Mouse (Mus musculus): Measurements from ENCODE around the gene Wdfy4. TPM values are rescaled to one million over a fixed set of nuclear protein-coding genes. Genes with fewer than 3 reads are reported as not detected.
A peak's percentile ranks its signal among the peaks of the same experiment; 100 is the strongest.

Gene Wdfy4
- polyA plus RNA-seq, 1 experiment from 2014 or later, result 0.14 TPM

DNA sequence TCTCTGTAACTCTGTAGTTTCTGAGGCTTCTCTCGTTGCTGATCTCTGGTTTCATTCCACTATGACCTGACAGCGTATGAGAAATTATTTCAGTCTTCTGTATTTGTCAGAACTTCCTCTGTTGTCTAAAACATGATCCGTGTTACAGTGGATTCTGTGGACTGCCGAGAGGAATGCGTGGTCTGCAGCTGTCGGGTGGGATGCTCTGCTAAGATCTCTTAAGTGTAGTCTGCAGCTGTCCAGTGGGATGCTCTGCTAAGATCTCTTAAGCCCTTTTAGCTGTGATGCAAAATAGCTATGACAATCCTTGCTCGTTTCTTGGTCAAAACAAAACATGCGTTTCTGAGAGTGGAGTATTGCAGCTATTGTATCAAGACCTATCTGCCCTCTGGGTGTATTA lies 25.5 kb upstream of the Wdfy4 start:
- peaks cover 19% of the 10 kb centered on the region for H3K27me3 ChIP-seq (replicated peaks)
- peaks cover 8% of the 10 kb centered on the region for H3K4me1 ChIP-seq
- H3K4me2 ChIP-seq, result no peak overlapping the region
- H3K9ac ChIP-seq (replicated peaks), result no peak overlapping the region
- no peaks in the 10 kb centered on the region for H3K36me3 ChIP-seq
- H3K4me3 ChIP-seq (replicated peaks), result no peak overlapping the region
- ATAC-seq (ENCODE audit: low FRiP score), result no peak
- no peaks in the 10 kb centered on the region for H3K9me3 ChIP-seq (replicated peaks)
- WGBS, result 85% methylated on average over 8 of the region's 8 CpGs
- no peak overlapping the region for H3K27ac ChIP-seq (replicated peaks)

DNA sequence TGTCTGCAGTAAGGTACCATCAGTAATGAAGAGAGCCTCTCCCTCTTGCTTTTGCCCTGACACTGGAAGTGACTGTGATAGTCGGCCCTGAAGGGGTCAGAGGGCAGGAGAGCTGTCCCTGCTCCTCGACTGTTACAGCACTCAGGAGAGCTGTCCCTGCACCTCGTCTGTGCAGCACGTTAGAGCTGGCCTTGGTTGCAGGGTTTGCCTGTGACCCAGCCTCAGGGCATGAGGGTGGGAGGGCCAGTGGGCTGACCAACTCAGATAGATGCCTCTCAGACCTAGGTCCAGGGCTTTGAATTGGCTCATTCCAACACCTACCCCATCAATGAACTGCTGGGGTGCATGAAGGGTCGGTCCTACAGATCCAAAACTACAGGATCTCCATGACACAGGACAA lies 23.0 kb upstream of the Wdfy4 start:
- ATAC-seq (ENCODE audit: low FRiP score), result no peak
- H3K36me3 ChIP-seq, result no peaks in the 10 kb centered on the region

DNA sequence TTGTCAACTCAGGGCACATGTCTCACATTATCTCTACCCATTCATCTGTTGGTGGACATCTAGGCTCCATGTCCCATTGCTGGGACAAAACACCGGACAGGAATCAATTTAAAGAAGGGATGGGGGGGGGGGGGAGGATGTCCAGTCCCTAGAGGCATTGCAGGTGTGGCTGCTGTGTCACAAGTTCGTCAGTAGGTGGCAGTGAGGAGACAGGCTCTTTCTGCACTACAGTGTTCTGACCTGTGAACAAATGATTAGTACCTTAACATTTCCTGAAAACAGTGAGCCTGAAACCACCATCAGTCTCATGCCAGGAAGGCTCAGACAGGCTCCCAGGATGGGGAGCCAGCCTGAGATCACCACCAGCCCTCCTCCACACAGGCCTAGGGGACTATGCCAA lies 21.7 kb upstream of the Wdfy4 start:
- no peak for ATAC-seq (ENCODE audit: low FRiP score)
- Histone ChIP-seq H3K9ac (replicated peaks) (no peak overlapping the region), H3K4me1 (0 out of 2 replicates have a peak, but pooled peaks cover 2% of the 10 kb centered on the region), H3K4me3 (replicated peaks) (no peak overlapping the region), H3K4me2 (no peak overlapping the region), H3K27me3 (replicated peaks) (peaks cover 10% of the 10 kb centered on the region), H3K36me3 (no peaks in the 10 kb centered on the region), H3K9me3 (replicated peaks) (no peaks in the 10 kb centered on the region), H3K27ac (replicated peaks) (no peak overlapping the region)
- 22% methylated on average over 2 of the region's 2 CpGs for WGBS

More for the DNA sequence above, 23.0 kb upstream of the Wdfy4 start:
- Histone ChIP-seq H3K27ac (replicated peaks) (no peak overlapping the region), H3K4me3 (replicated peaks) (no peak overlapping the region), H3K4me2 (no peak overlapping the region), H3K9ac (replicated peaks) (no peak overlapping the region), H3K27me3 (replicated peaks) (peaks cover 10% of the 10 kb centered on the region), H3K9me3 (replicated peaks) (no peaks in the 10 kb centered on the region), H3K4me1 (0 out of 2 replicates have a peak, but pooled peaks cover 2% of the 10 kb centered on the region)
- 54% methylated on average over 5 of the region's 5 CpGs for WGBS

DNA sequence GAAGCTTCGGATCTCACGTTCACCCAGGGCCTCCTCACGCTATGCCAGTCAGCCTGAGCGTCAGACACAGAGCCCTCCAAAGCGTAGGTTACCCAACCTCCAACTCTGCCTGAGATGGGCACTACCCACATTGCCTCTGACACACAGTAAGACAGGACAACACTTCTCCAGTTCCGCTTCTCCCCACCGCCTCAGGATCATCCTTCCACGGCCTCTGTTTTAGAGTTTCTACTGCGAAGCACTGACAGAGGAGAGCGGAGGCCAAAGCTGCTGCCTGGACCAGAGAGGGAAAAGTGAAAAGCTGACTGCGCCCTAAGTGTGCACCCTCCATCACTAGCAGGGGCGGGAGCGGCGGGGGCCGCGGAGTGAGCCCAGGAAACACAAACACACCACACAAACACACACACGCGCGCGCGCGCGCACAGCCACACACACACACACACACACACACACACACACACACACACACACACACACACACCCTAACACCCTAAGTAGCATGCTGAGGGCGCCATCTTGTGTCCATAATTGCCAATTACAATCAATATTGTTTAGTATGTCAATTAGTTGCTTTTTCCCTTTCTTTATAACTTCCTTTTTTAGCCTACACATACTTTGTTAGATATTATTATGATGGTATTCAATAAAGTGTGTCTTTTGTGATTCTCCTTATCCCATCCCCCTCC lies 20.1 kb upstream of the Wdfy4 start:
- no peaks in the 10 kb centered on the region for H3K9me3 ChIP-seq (replicated peaks)
- H3K9ac ChIP-seq (replicated peaks), result no peak overlapping the region
- ATAC-seq (ENCODE audit: low FRiP score), result peak; percentile 72; the same call in 1 of the 2 replicates
- peaks cover 10% of the 10 kb centered on the region for H3K27me3 ChIP-seq (replicated peaks)
- WGBS, result 39% methylated on average over 24 of the region's 24 CpGs
- H3K36me3 ChIP-seq, result no peaks in the 10 kb centered on the region
- peak overlapping the region; percentile 54 for H3K4me2 ChIP-seq
- 0 out of 2 replicates have a peak, but pooled peaks cover 2% of the 10 kb centered on the region for H3K4me1 ChIP-seq
- H3K27ac ChIP-seq (replicated peaks), result no peak overlapping the region
- H3K4me3 ChIP-seq (replicated peaks), result peak overlapping the region; percentile 27

DNA sequence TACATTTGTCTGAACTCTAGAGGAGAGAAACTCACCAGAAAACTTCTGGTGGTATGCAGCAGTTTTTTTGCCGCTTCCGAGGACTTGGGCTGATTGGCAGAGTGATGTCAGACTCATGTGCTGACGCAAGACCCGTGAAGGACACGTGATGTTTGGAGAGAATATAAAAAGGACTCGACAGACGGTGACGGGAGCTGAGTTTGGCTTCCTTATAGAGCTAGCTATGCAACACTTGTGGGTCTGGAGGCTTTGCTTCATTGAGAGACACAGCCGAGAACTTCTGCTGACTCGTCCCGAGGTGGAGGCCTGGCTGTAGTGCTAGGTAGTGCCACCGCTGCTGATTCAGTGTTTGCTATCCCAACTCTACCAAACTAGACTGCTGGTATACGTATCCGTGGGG lies 18.5 kb upstream of the Wdfy4 start:
- Histone ChIP-seq H3K27me3 (replicated peaks) (peaks cover 10% of the 10 kb centered on the region), H3K9me3 (replicated peaks) (no peaks in the 10 kb centered on the region), H3K9ac (replicated peaks) (no peak overlapping the region), H3K4me1 (0 out of 2 replicates have a peak, but pooled peaks cover 2% of the 10 kb centered on the region), H3K27ac (replicated peaks) (no peak overlapping the region), H3K4me2 (no peak overlapping the region), H3K4me3 (replicated peaks) (no peak overlapping the region), H3K36me3 (no peaks in the 10 kb centered on the region)
- WGBS, result 93% methylated on average over 14 of the region's 14 CpGs
- no peak for ATAC-seq (ENCODE audit: low FRiP score)

DNA sequence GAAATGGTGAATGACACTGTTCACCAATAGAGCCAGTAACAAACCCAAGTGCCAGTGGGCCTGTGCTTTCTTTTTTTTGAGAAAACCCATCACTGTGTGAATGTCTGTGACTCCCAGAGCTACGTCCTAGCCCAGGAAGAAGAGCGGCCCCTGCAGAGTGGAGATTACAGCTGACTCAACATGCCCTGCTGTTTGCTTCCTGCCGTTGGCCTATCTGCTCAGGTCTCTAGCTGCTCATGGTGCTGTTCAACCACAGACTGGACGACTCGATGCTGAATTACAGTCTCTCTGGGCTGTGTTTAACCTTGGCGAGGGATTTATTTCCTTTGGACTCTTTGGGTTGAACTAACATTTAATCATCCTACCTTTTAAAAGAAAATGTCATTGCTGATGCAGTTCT lies 17.6 kb upstream of the Wdfy4 start:
- no peaks in the 10 kb centered on the region for H3K36me3 ChIP-seq
- no peaks in the 10 kb centered on the region for H3K9me3 ChIP-seq (replicated peaks)
- H3K4me3 ChIP-seq (replicated peaks), result no peak overlapping the region
- no peak for ATAC-seq (ENCODE audit: low FRiP score)
- 0 out of 2 replicates have a peak, but pooled peaks cover 2% of the 10 kb centered on the region for H3K4me1 ChIP-seq
- H3K4me2 ChIP-seq, result no peak overlapping the region
- H3K9ac ChIP-seq (replicated peaks), result no peak overlapping the region
- no peak overlapping the region for H3K27ac ChIP-seq (replicated peaks)
- peaks cover 8% of the 10 kb centered on the region; the same call in 1 of the 2 replicates for H3K27me3 ChIP-seq (replicated peaks)
- WGBS, result 83% methylated on average over 6 of the region's 6 CpGs

DNA sequence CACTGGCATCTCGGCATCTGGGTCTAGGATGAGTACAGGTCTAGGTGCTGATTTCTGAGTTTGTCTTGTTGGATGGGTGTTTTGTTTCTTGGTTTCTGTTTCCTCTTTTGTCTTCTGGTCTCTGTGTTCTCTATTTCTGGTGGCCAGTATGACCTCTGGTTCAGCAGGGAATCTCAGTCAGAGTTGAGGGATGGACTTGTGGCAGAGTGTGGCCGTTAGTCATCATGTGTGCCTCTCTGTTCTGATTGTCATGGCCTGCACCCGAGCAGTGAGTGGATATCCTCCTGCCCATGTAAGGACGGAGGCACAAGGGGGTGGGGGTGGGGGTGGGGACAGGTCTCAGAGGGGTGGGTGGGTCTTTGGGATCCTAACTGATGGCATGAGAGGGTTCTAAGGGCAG lies 16.9 kb upstream of the Wdfy4 start:
- no peak overlapping the region for H3K9ac ChIP-seq (replicated peaks)
- no peak overlapping the region for H3K4me2 ChIP-seq
- H3K27ac ChIP-seq (replicated peaks), result no peak overlapping the region
- H3K9me3 ChIP-seq (replicated peaks), result no peaks in the 10 kb centered on the region
- no peak overlapping the region for H3K4me3 ChIP-seq (replicated peaks)
- 76% methylated on average over 4 of the region's 4 CpGs for WGBS
- H3K36me3 ChIP-seq, result no peaks in the 10 kb centered on the region
- H3K4me1 ChIP-seq, result 0 out of 2 replicates have a peak, but pooled peaks cover 2% of the 10 kb centered on the region
- H3K27me3 ChIP-seq (replicated peaks), result peaks cover 8% of the 10 kb centered on the region; the same call in 1 of the 2 replicates
- ATAC-seq (ENCODE audit: low FRiP score), result no peak

DNA sequence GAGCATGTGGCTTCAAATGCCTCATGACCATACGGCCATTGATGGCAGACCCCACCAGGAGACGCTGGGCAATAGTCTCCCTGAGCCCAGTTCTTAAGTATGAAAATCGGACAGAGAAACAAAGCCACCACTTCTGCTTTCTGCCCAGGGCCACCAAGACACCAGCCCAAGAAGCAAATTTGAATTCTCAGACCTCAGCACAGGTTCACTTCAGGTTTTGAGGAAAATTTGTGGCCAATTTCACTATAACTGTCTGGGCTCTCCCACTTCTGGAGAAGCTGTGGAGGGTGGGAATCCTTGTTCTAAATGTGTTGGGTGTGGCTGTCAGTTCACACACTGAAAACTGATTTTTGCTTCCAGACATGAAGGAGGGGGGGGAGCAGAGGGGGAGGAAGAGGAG lies 8.9 kb upstream of the Wdfy4 start:
- ATAC-seq (ENCODE audit: low FRiP score), result no peak
- no peaks in the 10 kb centered on the region for H3K36me3 ChIP-seq
- no peak overlapping the region for H3K9ac ChIP-seq (replicated peaks)
- H3K4me2 ChIP-seq, result no peak overlapping the region
- 71% methylated on average over 3 of the region's 3 CpGs for WGBS
- no peak overlapping the region for H3K4me3 ChIP-seq (replicated peaks)
- H3K4me1 ChIP-seq, result no peaks in the 10 kb centered on the region
- 0 out of 2 replicates have a peak, but pooled peaks cover 4% of the 10 kb centered on the region for H3K27me3 ChIP-seq (replicated peaks)
- H3K27ac ChIP-seq (replicated peaks), result no peak overlapping the region
- H3K9me3 ChIP-seq (replicated peaks), result no peaks in the 10 kb centered on the region

DNA sequence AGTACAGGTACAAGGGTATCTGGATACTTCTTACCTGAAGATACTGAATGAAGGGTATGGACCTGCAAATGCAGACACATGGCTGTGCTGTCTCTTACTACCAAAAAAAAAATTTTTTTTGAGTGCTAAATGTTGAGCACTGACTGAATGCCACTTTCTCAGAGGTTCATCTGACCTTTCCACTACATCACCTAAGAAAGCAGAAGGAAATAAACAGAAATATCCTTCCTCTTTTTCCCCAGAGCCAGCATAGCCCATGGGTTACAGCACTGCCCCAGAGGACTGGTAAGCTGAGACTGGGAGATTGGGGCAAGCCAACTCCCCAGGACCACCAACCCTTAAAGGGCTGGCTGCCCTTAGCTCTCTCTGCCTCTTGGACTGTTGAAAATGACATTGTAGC lies 8.5 kb upstream of the Wdfy4 start:
- Histone ChIP-seq H3K9ac (replicated peaks) (no peak overlapping the region), H3K27me3 (replicated peaks) (0 out of 2 replicates have a peak, but pooled peaks cover 4% of the 10 kb centered on the region), H3K36me3 (no peaks in the 10 kb centered on the region), H3K9me3 (replicated peaks) (no peaks in the 10 kb centered on the region), H3K4me1 (no peaks in the 10 kb centered on the region), H3K27ac (replicated peaks) (no peak overlapping the region), H3K4me2 (no peak overlapping the region), H3K4me3 (replicated peaks) (no peak overlapping the region)
- no peak for ATAC-seq (ENCODE audit: low FRiP score)

DNA sequence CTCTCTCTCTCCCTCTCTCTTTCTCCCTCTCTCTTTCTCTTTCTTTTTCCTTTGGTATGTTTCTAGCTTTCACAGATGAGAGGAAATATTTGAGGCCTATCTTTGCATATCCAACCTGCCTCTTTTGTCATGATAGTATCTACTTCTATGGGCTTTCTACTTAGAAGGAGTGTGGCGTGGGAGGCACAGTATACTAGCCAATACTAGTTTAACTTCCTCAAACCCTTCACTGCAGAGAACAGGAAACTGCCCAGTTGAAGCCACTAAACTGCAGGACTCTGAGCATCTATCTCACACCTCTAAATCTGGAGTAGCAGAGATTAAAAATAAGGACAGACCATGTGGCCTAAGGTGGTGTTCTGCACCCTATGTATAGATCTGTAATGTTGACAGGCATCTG lies 5.3 kb upstream of the Wdfy4 start:
- no peaks in the 10 kb centered on the region for H3K27me3 ChIP-seq (replicated peaks)
- no peaks in the 10 kb centered on the region for H3K4me1 ChIP-seq
- H3K4me3 ChIP-seq (replicated peaks), result no peak overlapping the region
- no peak overlapping the region for H3K27ac ChIP-seq (replicated peaks)
- H3K36me3 ChIP-seq, result no peaks in the 10 kb centered on the region
- H3K4me2 ChIP-seq, result no peak overlapping the region
- H3K9me3 ChIP-seq (replicated peaks), result no peaks in the 10 kb centered on the region
- 81% methylated on average over 1 of the region's 1 CpGs for WGBS
- ATAC-seq (ENCODE audit: low FRiP score), result no peak
- H3K9ac ChIP-seq (replicated peaks), result no peak overlapping the region

DNA sequence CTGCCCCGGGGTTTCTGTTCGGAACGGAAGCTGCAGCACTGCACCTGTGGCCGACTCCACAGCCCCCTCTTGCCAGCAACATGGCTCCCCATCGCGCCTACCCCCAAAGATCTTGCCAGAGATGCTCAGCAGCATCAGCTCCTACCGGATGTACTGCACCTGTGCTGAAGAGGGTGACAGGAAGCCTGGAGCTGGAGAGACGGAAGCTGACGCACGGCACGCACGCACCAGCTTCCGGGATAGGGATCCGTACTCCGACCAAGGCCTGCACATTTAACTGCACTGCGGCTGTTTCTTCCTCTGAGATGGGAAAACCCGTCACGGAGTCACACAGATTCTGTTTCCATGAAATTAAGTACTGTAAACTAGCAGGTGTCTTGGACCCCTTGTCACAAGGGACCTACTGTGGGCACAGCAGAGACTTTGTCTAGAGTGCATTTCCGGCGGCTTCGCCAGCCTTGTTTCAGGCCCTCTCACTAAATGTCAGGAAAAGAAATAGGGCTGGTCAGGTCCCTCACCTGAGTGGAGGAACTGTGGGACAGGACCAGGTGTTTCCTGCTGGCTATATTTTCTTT lies 4.6 kb upstream of the Wdfy4 start:
- no peaks in the 10 kb centered on the region for H3K9me3 ChIP-seq (replicated peaks)
- no peak overlapping the region for H3K4me3 ChIP-seq (replicated peaks)
- H3K4me1 ChIP-seq, result no peaks in the 10 kb centered on the region
- no peaks in the 10 kb centered on the region for H3K27me3 ChIP-seq (replicated peaks)
- H3K9ac ChIP-seq (replicated peaks), result no peak overlapping the region
- H3K36me3 ChIP-seq, result no peaks in the 10 kb centered on the region
- 91% methylated on average over 21 of the region's 21 CpGs for WGBS
- H3K27ac ChIP-seq (replicated peaks), result no peak overlapping the region
- ATAC-seq (ENCODE audit: low FRiP score), result no peak
- H3K4me2 ChIP-seq, result no peak overlapping the region

DNA sequence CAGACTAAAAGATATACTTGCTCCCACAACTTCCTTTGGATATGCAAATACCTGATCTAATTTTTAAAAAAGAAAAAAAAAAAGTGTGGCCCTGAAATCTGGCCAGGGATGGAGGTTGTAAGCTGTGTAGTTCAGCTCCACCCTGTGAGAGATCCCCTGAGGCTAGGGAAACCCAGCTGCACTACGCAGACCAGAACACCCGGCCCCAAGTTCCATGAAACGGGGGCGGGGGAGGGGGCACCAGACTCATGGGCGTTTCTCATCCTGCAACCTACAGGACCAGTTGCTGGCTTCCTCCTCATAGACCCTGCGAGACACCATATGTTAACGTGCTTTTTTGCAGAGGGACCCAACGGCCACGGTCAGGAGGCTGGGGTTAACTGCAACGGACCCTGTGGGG lies 3.9 kb upstream of the Wdfy4 start:
- no peaks in the 10 kb centered on the region for H3K27me3 ChIP-seq (replicated peaks)
- H3K4me3 ChIP-seq (replicated peaks), result no peak overlapping the region
- WGBS, result 80% methylated on average over 10 of the region's 10 CpGs
- H3K36me3 ChIP-seq, result no peaks in the 10 kb centered on the region
- H3K27ac ChIP-seq (replicated peaks), result no peak overlapping the region
- no peaks in the 10 kb centered on the region for H3K4me1 ChIP-seq
- no peaks in the 10 kb centered on the region for H3K9me3 ChIP-seq (replicated peaks)
- no peak for ATAC-seq (ENCODE audit: low FRiP score)
- H3K9ac ChIP-seq (replicated peaks), result no peak overlapping the region
- H3K4me2 ChIP-seq, result no peak overlapping the region
